Mouse (Mus musculus): Measurements from ENCODE around the gene Pramel5. TPM values are rescaled to one million over a fixed set of nuclear protein-coding genes. Genes with fewer than 3 reads are reported as not detected.
"Not testable (repeated sequence)": the region's sequence is repeated elsewhere in the genome, so short reads cannot be mapped to it uniquely, and the experiment has no call there.

The Pramel5 gene
- total RNA-seq (2021), result not detected

GRCm38 (mm10) chr4:144280388-144280787, at the start of gene Pramel5:
Gene Pramel5 (minus strand): TSS chr4:144280488.
- DNase-seq, result not testable (repeated sequence)

- DNase-seq, result not testable (repeated sequence)
Measured at GRCm38 (mm10) chr4:144329949-144330348, 49.7 kb upstream of the Pramel5 start, which contains the start of gene Gm13128. Gene Gm13128 (plus strand): TSS chr4:144330249.

- DNase-seq, result not testable (repeated sequence)
Measured at GRCm38 (mm10) chr4:144312666-144313460, 32.6 kb upstream of the Pramel5 start.

GRCm38 (mm10) chr4:144299414-144299813, 19.1 kb upstream of the Pramel5 start:
- DNase-seq, result not testable (repeated sequence)

GRCm38 (mm10) chr4:144254768-144255167, 25.5 kb downstream of the Pramel5 start:
- DNase-seq, result not testable (repeated sequence)

Other genes starting within 250 kb of the Pramel5 start
- not detected for gene Pramel4, start 221.4 kb downstream of the Pramel5 start, total RNA-seq (2021)
- gene Gm13102, start 174.0 kb downstream of the Pramel5 start, total RNA-seq (2021), result not detected
- gene Oog3, start 117.8 kb downstream of the Pramel5 start, total RNA-seq (2021), result not detected
- not detected for gene Oog2, start 89.8 kb downstream of the Pramel5 start, total RNA-seq (2021)
- gene C87977, start 67.2 kb downstream of the Pramel5 start, total RNA-seq (2021), result not detected
- not detected for gene Gm13128, start 49.8 kb upstream of the Pramel5 start, total RNA-seq (2021)
- not detected for gene Gm13119, start 77.5 kb upstream of the Pramel5 start, total RNA-seq (2021)
- not detected for gene Pramef20, start 97.4 kb upstream of the Pramel5 start, total RNA-seq (2021)
- not detected for gene Pramef12, start 128.0 kb upstream of the Pramel5 start, total RNA-seq (2021)
- not detected for gene 1700012P22Rik, start 158.3 kb upstream of the Pramel5 start, total RNA-seq (2021)
- not detected for gene Gm9944, start 172.8 kb upstream of the Pramel5 start, total RNA-seq (2021)
- not detected for gene Aadacl3, start 183.3 kb upstream of the Pramel5 start, total RNA-seq (2021)
- not detected for gene 9430007A20Rik, start 239.3 kb upstream of the Pramel5 start, total RNA-seq (2021)

All from layer of hippocampus, postnatal 36 days (tissue).